Mouse (Mus musculus) hematopoietic stem cell, adult 5-6 weeks (primary cell): Measurements from ENCODE around the gene Gm21083. TPM values are rescaled to one million over a fixed set of nuclear protein-coding genes. Genes with fewer than 3 reads are reported as not detected.
A peak's percentile ranks its signal among the peaks of the same experiment; 100 is the strongest.
"Not testable (repeated sequence)": the region's sequence is repeated elsewhere in the genome, so short reads cannot be mapped to it uniquely, and the experiment has no call there.

Source experiments
- ATAC-seq, 2 experiments: fragments of 125-278 bp in 1 of 2; replicated peaks in 1 of 2; 2 replicates each; pipeline ENCODE4 v1.8.0; 2016 to 2017; ENCODE audit warnings: inconsistent platforms in 2 of 2, mild to moderate bottlenecking in 2 of 2, moderate number of reproducible peaks in 2 of 2, low read depth in 1 of 2, moderate TSS enrichment in 1 of 2; ENCODE audit not compliant: low FRiP score in 2 of 2, poor library complexity in 2 of 2, severe bottlenecking in 2 of 2, insufficient read depth in 1 of 2, low TSS enrichment in 1 of 2
- total RNA-seq: library from RNA; stranded (forward); fragments of 172-1452, 232-1000 nt; gene quantifications from 2 replicates; pipeline ENCODE4 v1.2.3, GENCODE M21; 2017

Gm21083 gene
- not detected in 2 replicates for total RNA-seq

DNA sequence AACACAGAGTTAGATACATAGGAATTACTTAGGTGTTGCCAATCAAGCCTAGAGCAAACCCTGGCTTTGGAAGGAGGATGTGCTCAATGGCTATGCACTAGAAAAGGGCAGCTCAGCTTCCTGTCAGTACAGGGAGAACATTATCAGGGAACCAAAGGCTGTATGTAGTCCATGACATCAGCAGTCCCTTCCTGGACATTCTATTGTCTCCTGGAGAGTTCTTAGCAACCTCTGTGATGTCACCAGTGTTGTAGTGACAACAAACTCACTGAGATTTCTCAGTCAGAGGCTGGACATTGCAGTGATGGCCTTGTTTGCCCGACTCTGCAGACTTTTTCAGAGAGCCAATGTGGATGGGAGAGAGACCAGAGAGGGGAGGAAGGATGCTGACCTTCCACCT lies at the start of gene Gm21083:
Gm21083 (plus strand) TSS at position 301 of the 400 bp plus-strand sequence.
- not testable (repeated sequence) for ATAC-seq

DNA sequence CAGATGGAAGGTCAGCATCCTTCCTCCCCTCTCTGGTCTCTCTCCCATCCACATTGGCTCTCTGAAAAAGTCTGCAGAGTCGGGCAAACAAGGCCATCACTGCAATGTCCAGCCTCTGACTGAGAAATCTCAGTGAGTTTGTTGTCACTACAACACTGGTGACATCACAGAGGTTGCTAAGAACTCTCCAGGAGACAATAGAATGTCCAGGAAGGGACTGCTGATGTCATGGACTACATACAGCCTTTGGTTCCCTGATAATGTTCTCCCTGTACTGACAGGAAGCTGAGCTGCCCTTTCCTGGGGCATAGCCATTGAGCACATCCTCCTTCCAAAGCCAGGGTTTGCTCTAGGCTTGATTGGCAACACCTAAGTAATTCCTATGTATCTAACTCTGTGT lies 48.0 kb upstream of the Gm21083 start, which contains the start of gene Gm21190:
Gm21190 (minus strand) TSS at position 101 of the 400 bp plus-strand sequence.
- ATAC-seq, result not testable (repeated sequence)

DNA sequence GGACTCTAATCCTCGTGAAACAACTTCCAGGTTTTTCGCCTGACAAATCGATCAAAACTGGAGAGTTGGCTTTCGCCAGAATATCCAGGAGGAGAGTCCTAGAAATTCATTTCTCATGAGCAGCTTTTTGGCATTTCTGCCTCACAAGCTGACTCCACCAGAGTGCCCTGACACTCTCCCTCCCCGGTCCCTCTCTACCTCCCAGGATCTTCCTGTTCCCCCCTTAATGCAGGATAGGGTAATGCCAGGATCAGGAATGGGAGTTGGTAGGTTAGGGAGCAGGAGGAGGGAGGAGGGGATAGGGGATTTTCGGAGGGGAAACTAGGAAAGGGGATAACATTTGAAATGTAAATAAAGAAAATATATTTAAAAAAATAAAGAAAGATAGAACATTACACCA lies 28.5 kb upstream of the Gm21083 start:
- ATAC-seq, result not testable (repeated sequence)

DNA sequence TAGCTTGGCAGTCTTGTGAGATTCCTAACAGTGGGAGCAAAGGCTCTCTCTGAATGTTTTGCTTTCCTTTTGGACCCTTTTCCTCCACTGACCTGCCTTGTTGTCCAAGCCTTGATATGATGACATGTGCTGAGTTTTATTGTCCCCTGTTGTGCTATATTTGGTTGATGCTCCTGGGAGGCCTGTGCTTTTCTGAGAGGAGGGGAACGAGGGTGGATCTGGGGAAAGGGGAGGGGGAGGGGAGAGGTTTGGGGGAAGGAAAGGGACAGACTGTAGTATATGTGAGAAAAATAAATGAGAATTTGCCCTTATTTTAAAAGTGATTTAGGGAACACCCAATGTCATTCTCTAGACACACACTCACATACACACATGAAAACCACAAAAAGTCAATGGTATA lies 28.0 kb upstream of the Gm21083 start:
- not testable (repeated sequence) for ATAC-seq

DNA sequence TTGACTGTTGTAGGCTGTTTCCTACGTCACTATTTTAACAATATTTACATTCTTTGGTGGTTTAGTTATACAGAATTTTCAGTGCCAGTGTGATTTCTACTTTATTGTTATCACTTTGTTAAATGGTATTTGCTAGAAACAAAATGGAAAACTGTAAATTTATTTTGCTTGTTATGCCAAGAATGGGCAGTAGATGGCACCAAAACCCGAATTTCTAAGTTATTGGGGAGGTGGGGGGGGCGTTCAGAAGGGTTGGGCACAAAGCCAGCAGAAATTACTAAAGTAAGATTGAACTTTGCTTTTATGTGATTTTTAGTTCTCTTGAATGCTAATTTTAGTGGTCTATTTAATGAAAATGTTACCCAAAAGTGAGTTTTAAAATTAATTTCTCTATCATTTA lies 27.5 kb upstream of the Gm21083 start:
- ATAC-seq, result not testable (repeated sequence)

DNA sequence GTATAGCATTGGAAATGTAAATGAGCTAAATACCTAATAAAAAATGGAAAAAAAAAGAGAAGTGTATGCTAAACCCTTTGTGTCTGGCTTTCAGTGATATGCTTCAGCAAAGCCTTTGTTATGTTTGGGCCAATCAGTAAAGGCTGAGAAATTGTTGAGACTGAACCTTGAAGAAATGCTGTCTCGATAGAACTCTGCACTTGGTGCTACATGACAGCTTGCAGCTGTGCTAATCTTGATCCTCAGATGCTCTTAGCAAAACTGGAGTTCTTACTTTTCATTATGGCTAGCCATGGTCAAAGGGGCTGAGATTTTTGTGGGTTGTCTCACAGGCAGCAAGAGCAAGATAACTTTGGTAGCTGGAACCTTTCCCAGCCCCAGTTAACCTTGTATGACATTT lies 18.5 kb upstream of the Gm21083 start:
- ATAC-seq, result not testable (repeated sequence)

DNA sequence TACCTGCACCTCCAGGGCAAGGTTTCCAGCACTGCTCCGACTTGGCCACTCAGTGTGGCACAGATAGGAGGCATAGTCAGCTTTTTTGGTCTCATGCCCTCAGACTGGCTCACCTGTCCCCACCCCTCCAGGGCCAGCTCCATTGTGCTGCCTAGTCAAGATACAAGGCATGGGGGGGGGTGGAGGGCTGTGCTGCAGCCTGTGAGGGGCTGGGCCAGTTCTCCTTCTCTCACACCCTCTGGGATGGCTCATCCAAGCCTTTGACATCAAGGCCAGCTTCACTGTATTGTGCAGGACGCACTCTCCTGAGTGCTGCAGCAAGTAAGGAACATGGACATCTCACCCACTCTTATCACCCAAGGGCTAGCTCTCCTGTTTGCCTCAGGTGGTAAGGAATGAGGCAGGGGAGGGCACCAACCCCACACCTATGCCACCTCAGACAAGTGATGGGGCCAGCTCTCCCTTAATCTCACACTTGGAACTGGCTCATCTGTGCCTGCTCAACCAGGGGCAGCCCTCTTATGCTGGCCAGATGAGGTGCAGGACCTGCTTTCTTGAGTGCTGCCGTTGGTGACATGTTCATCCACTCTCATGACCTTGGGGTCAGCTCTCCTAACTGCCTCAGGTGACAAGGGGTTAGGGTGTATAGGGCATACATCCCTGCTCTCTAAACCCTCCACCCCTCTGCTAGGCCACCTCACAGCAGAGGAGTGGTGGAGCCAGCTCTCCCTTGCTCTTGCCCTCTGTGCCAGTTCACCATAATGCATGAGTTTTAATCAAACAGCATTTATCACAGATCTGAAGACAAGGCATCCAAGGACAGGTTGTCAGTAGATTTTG lies 15.5 kb upstream of the Gm21083 start:
- ATAC-seq, result not testable (repeated sequence)

DNA sequence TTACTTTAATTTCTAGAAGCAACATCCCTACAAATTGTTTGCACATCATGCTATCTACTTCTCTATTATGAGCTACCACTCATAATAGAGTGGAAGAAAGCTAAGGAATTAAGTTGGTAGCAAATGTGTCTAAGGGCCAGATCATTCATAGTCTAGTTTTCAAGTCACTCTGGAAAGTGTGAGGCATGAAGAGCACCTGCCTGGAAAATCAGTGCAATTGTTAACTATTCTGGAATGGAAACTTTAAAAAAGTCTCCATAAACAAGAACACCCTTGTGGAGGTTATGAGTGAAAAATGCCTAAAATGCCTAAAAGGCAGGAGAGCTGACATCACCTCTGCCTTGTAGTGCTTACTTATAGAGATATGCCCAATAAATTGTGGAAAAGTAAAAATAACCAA lies 3.4 kb upstream of the Gm21083 start:
- not testable (repeated sequence) for ATAC-seq

DNA sequence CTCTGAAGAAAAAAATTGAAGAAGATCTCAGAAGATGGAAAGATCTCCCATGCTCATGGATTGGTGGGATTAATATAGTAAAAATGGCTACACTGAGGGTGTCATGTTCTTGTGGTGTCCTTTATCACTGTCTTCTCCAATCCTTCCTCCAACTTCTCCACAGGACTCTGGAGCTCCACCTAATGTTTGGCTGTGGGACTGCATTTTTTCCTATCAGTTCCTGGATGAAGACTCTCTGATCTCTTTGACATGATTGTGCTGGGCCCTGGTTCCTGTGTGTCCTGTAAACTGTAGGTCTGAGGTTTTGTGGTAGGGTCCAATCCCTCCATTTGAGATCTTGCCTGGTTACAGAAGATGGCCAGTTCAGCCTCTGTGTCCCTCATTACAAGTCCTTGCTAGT lies 9.2 kb downstream of the Gm21083 start:
- not testable (repeated sequence) for ATAC-seq

DNA sequence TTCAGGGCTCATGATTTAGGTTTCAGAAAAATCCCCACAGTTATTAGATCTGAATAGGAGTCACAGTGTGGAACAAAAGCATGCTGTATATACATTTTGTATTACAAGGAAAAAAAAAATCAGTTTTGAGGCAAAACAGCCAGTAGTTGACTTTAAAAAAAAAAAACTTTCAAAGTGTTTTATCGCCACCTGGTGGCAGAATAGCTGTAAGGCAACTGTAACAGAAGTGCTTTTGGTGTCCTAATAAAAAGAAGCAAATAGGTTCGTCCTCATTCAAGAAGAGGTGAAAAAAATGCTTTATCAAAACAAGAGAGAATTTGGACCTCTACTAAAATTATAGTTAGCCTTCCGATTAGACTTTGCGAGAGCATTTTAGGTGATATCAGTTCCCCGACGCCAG lies 11.2 kb downstream of the Gm21083 start:
- not testable (repeated sequence) for ATAC-seq

DNA sequence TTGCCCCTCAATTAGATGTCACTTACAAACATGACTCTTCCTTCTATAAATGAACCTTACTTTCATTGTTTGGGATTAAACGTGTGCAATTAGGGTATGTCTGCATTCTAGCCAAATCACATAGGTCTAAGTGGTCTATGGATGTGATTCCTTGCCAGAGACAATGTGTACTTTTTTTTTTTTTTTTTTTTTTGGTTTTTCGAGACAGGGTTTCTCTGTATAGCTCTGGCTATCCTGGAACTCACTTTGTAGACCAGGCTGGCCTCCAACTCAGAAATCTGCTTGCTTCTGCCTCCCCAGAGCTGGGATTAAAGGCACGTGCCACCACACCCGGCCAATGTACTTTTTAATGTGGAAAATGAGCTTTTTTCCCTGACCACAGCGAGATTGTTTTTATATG lies 13.5 kb downstream of the Gm21083 start:
- not testable (repeated sequence) for ATAC-seq

DNA sequence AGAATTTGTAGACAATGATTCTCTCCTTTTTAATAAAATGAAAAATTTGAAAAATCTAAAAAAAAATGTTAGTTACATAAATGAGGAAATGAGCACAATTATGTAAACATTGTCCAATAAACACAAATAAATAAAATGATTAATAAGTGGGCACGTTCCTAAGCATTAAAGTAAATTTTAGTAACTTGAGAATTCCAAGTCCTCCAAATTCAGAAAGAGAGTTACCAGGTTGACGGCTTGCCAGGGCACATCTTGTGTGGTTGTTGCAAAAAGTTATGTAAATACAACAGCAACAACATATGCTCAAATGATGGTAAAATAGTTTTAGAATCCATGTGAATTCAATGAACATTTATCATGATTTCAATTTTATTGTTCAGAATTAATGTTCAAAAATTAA lies 14.4 kb downstream of the Gm21083 start:
- not testable (repeated sequence) for ATAC-seq

DNA sequence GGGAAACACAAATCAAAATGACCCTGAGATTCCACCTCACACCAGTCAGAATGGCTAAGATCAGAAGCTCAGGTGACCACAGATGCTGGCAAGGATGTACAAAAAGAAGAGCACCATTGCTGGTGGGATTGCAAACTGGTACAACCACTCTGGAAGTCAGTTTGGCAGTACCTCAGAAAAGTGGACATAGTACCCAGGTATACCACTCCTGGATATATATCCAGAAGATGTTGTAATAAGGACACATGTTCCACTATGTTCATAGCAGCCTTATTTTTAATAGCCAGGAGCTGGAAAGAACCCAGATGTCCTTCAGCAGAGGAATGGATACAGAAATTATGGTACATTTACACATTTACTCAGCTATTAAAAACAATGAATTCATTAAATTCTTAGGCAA lies 21.7 kb downstream of the Gm21083 start:
- ATAC-seq, result not testable (repeated sequence)

DNA sequence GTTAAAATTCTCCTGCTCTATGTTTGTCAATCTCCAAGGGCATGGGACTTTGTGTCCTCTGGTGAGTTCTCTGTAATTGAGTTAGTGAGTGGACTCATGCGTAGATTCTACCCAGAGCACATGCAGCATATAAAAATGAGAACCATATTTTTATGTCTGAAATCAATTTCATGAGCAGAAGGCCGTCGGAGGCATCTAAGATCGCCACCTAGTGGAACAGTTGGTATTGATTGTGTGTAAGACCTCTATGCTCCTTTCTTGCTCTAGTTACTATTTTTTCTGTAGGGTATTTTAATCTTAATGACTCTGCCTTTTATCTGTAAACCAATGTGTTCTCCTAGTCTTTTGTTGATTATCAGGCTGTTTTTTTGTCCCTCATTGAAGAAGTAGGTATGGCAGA lies 23.2 kb downstream of the Gm21083 start:
- 0 out of 4 replicates have a peak, but pooled peaks of 1 of the 2 experiments have one; percentile 27 for ATAC-seq

DNA sequence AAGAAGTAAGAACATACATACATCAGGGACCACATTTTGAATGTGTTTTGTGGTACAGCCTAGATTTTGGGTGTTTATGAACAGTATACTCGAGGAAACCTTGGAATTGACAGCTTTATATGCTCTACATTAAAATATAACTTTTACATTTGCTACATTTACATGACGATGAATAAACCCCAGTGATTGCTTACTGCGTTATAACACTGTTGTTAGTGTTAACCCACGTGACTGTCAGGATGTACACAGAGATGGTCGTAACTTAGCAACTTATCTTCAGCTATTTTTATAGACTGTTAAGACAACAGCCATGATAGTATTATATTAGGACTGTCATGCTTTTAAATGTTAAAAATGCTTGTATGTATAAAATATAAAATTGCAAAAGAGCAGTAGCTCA lies 24.3 kb downstream of the Gm21083 start:
- not testable (repeated sequence) for ATAC-seq

DNA sequence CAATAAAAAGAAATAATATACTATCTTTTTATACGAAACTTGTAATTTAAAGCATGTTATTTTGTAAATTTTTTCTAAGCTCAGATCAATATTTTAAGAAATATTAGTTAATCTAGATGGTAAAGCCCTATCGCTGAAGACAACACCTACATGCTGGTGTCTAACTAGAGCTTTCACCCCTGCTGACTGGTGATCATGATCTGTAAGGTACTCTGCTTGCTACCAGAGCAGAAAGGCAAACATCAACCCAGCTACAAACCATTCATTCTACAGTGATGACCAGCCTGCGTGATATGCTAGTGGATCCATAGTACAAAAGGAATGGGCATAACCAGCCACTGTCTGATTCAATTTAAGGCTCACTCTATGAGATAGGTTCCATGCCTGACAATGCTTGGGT lies 24.8 kb downstream of the Gm21083 start:
- ATAC-seq, result not testable (repeated sequence)

DNA sequence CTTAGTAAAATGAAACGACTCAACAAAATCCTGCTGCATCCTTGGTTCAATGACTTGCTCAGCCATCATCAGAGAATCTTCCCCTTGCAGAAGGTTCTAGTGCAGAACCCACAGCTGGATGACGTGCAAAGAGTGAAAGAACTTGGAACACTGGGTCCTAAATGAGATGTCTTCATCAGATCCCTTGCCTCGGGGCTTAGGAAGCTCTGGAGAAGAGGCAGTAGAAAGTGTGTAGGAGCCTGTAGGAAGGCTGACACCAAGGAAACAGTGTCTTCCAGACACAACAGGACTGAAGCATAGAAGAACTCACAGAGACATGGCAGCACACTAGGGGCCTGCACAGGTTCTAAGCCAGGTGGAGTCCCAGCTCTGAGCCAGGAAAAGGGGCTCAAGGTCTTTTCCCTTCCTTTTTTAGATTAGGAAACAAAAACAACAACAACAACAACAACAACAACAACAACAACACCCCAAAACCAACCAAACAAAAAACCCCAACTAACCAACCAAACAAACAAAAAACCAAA lies 25.4 kb downstream of the Gm21083 start:
- not testable (repeated sequence) for ATAC-seq

DNA sequence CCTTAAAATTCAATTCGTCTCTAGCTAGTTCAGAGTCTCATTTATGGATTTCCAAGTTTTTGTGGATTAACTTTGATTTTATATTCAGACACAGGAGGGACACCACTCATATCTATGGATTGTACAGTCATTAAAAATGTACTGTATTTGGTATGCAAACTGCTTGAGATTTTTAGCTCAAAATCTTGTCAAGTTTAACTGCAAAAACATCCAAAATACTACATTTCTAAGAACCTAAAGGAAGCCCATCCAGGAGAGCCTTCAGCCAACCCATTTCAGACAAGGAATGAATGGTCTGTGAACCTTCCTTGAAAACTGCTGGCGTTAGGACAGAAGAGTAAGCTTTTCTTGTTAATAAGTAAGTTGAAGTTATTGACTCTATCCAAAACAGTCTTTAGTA lies 25.9 kb downstream of the Gm21083 start:
- not testable (repeated sequence) for ATAC-seq
